25 mouse cellular contexts compared by ENCODE assay signal in the genomic region with DNA sequence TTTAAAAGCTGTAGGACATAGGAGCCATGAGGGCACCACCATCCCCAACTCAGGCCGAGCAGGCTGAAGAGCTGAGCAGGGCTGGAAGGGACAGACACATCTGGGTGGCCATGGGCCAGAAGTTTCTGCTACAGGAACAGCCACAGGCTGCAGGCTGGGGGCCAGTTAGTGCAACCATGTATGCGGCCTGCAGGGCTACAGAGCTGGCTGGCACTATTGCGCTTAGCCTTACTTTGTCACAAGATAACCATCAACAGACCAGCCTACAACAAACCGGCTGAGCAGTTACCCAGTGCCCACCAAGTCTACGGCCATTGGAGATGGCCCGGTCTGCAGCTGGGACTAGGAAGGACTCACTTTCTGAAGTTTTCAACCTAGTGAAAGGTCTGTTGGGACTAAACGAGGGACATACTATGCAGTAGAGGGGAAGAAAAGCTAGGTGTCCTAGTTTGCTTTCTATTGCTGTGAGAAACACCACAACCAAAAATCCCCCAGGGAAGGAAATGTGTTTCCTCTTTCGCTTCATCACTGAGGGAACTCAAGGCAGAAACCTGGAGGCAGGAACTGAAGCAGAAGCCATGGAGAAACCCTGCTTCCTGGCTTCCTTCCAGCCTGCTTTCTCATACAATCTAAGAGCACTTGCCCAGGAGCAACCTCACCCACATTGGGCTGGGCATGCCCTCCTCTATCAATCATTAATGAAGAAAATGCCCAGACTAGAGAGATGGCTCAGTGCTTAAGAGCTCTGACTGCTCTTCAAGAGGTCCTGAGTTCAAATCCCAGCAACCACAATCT. TPM values are rescaled to one million over a fixed set of nuclear protein-coding genes. Genes with fewer than 3 reads are reported as not detected.
A peak's percentile ranks its signal among the peaks of the same experiment; 100 is the strongest.
DNase-seq lines count a peak whose midpoint lies in the region; ATAC-seq and TF ChIP-seq lines count a peak whose summit lies in the region.
"Had no signal": no experiment of that assay in that cellular context is flagged by ENCODE, and none has a peak within 500 bp of the region (broad histone marks: within the 10 kb centered on the region; RNA-seq: fewer than 3 reads in every experiment).

No protein-coding gene starts in this region.

- no peaks in the 10 kb centered on the region for H3K27me3 ChIP-seq in kidney, postnatal 0 days (ENCODE audit: insufficient read depth, low read length)
- no peaks in the 10 kb centered on the region for H3K27me3 ChIP-seq in kidney, embryonic 15.5 days
- H3K27me3 ChIP-seq in forebrain, embryonic 12.5 days: no peaks in the 10 kb centered on the region
- H3K27me3 ChIP-seq: limb, embryonic 15.5 days; midbrain, embryonic 15.5 days; neural tube, embryonic 13.5 days had no signal

- H3K4me3 ChIP-seq in kidney, postnatal 0 days (replicated peaks; ENCODE audit: low read depth, low read length): no peak overlapping the region
- H3K4me3 ChIP-seq in kidney, embryonic 15.5 days (replicated peaks): no peak overlapping the region
- H3K4me3 ChIP-seq in forebrain, embryonic 12.5 days (replicated peaks): no peak overlapping the region
- H3K4me3 ChIP-seq: embryonic facial prominence, embryonic 10.5 days; hindbrain, embryonic 10.5 days; left cerebral cortex, adult 2 months; limb, embryonic 15.5 days; midbrain, embryonic 15.5 days; myocyte; neural tube, embryonic 13.5 days had no signal

- H3K4me2 ChIP-seq in kidney, postnatal 0 days (ENCODE audit: low read length): no peak overlapping the region
- H3K4me2 ChIP-seq in kidney, embryonic 15.5 days: no peak overlapping the region
- no peak overlapping the region for H3K4me2 ChIP-seq in forebrain, embryonic 12.5 days
- H3K4me2 ChIP-seq: heart, embryonic 11.5 days; limb, embryonic 15.5 days; midbrain, embryonic 15.5 days; neural tube, embryonic 13.5 days had no signal

- no peak for DNase-seq in kidney, postnatal 0 days (ENCODE audit: low spot score)
- DNase-seq in A20 (ENCODE audit: low read depth, low spot score) (peak; percentile 29), NIH3T3 (ENCODE audit: low read depth) (peak; percentile 39)
- DNase-seq in layer of hippocampus, adult 9-10 months (ENCODE audit: low spot score): no peak
- DNase-seq: adrenal gland, postnatal 25 days; cerebellum, adult 9-11 months; kidney, postnatal 4 days; left cerebral cortex, postnatal 4 days; thymus, postnatal 14 days had no signal

- no peak for TF ChIP-seq CTCF in kidney, postnatal 0 days (IDR thresholded peaks at IDR 0.05; ENCODE audit: low read depth)

- H3K9me3 ChIP-seq in kidney, postnatal 0 days (replicated peaks; ENCODE audit: low read length): no peaks in the 10 kb centered on the region
- H3K9me3 ChIP-seq in kidney, embryonic 15.5 days (replicated peaks): no peaks in the 10 kb centered on the region
- H3K9me3 ChIP-seq in forebrain, embryonic 12.5 days: no peaks in the 10 kb centered on the region
- H3K9me3 ChIP-seq: embryonic facial prominence, embryonic 10.5 days; hindbrain, embryonic 10.5 days; limb, embryonic 15.5 days; midbrain, embryonic 15.5 days; neural tube, embryonic 13.5 days had no signal

- no peaks in the 10 kb centered on the region for H3K4me1 ChIP-seq in kidney, postnatal 0 days (replicated peaks; ENCODE audit: insufficient read depth, low read length)
- H3K4me1 ChIP-seq in kidney, embryonic 15.5 days: peaks cover 5% of the 10 kb centered on the region; the same call in 1 of the 2 replicates
- no peaks in the 10 kb centered on the region for H3K4me1 ChIP-seq in forebrain, embryonic 12.5 days
- H3K4me1 ChIP-seq: embryonic facial prominence, embryonic 10.5 days; hindbrain, embryonic 10.5 days; limb, embryonic 15.5 days; midbrain, embryonic 15.5 days; neural tube, embryonic 13.5 days had no signal

- WGBS in kidney, postnatal 0 days: 72% methylated on average over 8 of the region's 8 CpGs
- 76% methylated on average over 8 of the region's 8 CpGs for WGBS in kidney, embryonic 15.5 days
- 84% methylated on average over 8 of the region's 8 CpGs for WGBS in forebrain, embryonic 12.5 days

- peak overlapping the region; percentile 19; the same call in 1 of the 2 replicates for H3K27ac ChIP-seq in kidney, postnatal 0 days
- no peak overlapping the region for H3K27ac ChIP-seq in kidney, embryonic 15.5 days
- no peak overlapping the region for H3K27ac ChIP-seq in forebrain, embryonic 12.5 days
- H3K27ac ChIP-seq: embryonic facial prominence, embryonic 10.5 days; hindbrain, embryonic 10.5 days; left cerebral cortex, adult 2 months; limb, embryonic 15.5 days; midbrain, embryonic 15.5 days; neural tube, embryonic 13.5 days had no signal

- H3K9ac ChIP-seq in kidney, postnatal 0 days (ENCODE audit: low read depth, low read length): no peak overlapping the region
- no peak overlapping the region for H3K9ac ChIP-seq in kidney, embryonic 15.5 days
- H3K9ac ChIP-seq in forebrain, embryonic 12.5 days: no peak overlapping the region
- H3K9ac ChIP-seq: limb, embryonic 15.5 days; midbrain, embryonic 15.5 days; neural tube, embryonic 13.5 days had no signal

- H3K36me3 ChIP-seq in kidney, postnatal 0 days (ENCODE audit: insufficient read depth, low read length): 0 out of 2 replicates have a peak, but pooled peaks cover 8% of the 10 kb centered on the region
- H3K36me3 ChIP-seq in kidney, embryonic 15.5 days: peaks cover 21% of the 10 kb centered on the region
- peaks cover 22% of the 10 kb centered on the region for H3K36me3 ChIP-seq in forebrain, embryonic 12.5 days (replicated peaks)

- ATAC-seq in kidney, postnatal 0 days (replicated peaks; ENCODE audit: low FRiP score, low read depth): no peak
- no peak for ATAC-seq in kidney, embryonic 15.5 days (replicated peaks; ENCODE audit: low FRiP score)
- ATAC-seq in megakaryocyte progenitor cell, adult 5-6 weeks (replicated peaks; ENCODE audit: poor library complexity): peak; percentile 70
- no peak for ATAC-seq in forebrain, embryonic 12.5 days (ENCODE audit: low FRiP score)
- ATAC-seq: hindbrain, embryonic 16.5 days; intestine, postnatal 0 days; midbrain, embryonic 15.5 days had no signal

RNA-seq across cellular contexts. Expression of gene Clic3, which starts 5.6 kb away (rescaled TPM):
- 7.7 and 10.3 TPM in 2 replicates for polyA plus RNA-seq in kidney, postnatal 0 days (2015; fragmentation: Nextera tagmentation; extraction: Ambion mirVana)
- 3.6 and 3.9 TPM in 2 replicates for polyA plus RNA-seq in kidney, embryonic 15.5 days (2015; fragmentation: Nextera tagmentation; extraction: Ambion mirVana)
- not detected in 2 replicates for total RNA-seq in megakaryocyte progenitor cell, adult 5-6 weeks (2015)
- total RNA-seq in megakaryocyte progenitor cell, adult 5-6 weeks (2017): 0.27 TPM in 1 of 2 replicates, not detected in the other
- polyA plus RNA-seq in forebrain, embryonic 12.5 days (2016; fragmentation: Nextera tagmentation; extraction: Ambion mirVana): 1.1 and 2.0 TPM in 2 replicates
- total RNA-seq: adrenal gland, postnatal 25 days; left cerebral cortex, adult 2 months had no signal

RNA-seq across cellular contexts. Expression of gene Paxx, which starts 9.8 kb away (rescaled TPM):
- 42.0 and 45.0 TPM in 2 replicates for polyA plus RNA-seq in kidney, postnatal 0 days (2015; fragmentation: Nextera tagmentation; extraction: Ambion mirVana)
- 30.4 and 31.8 TPM in 2 replicates for polyA plus RNA-seq in kidney, embryonic 15.5 days (2015; fragmentation: Nextera tagmentation; extraction: Ambion mirVana)
- total RNA-seq in megakaryocyte progenitor cell, adult 5-6 weeks (2015): 32.8 and 40.9 TPM in 2 replicates
- total RNA-seq in megakaryocyte progenitor cell, adult 5-6 weeks (2017): 15.3 and 21.3 TPM in 2 replicates
- 34.5 and 39.1 TPM in 2 replicates for polyA plus RNA-seq in forebrain, embryonic 12.5 days (2016; fragmentation: Nextera tagmentation; extraction: Ambion mirVana)

RNA-seq across cellular contexts. Expression of gene Ptgds, which starts 18.8 kb away (rescaled TPM):
- polyA plus RNA-seq in kidney, postnatal 0 days (2015; fragmentation: Nextera tagmentation; extraction: Ambion mirVana): 11.5 and 13.1 TPM in 2 replicates
- polyA plus RNA-seq in kidney, embryonic 15.5 days (2015; fragmentation: Nextera tagmentation; extraction: Ambion mirVana): 1.6 and 2.2 TPM in 2 replicates
- total RNA-seq in megakaryocyte progenitor cell, adult 5-6 weeks (2015): 0.42 TPM in 1 of 2 replicates, not detected in the other
- total RNA-seq in megakaryocyte progenitor cell, adult 5-6 weeks (2017): not detected in 2 replicates
- polyA plus RNA-seq in forebrain, embryonic 12.5 days (2016; fragmentation: Nextera tagmentation; extraction: Ambion mirVana): 0.69 and 1.3 TPM in 2 replicates
- total RNA-seq: gastrocnemius, adult 18-20 months had no signal
- polyA plus RNA-seq: embryonic facial prominence, embryonic 10.5 days had no signal

RNA-seq across cellular contexts. Expression of gene Abca2, which starts 22.5 kb away (rescaled TPM):
- polyA plus RNA-seq in kidney, postnatal 0 days (2015; fragmentation: Nextera tagmentation; extraction: Ambion mirVana): 9.7 and 9.8 TPM in 2 replicates
- polyA plus RNA-seq in kidney, embryonic 15.5 days (2015; fragmentation: Nextera tagmentation; extraction: Ambion mirVana): 11.0 and 11.1 TPM in 2 replicates
- 66.7 and 70.5 TPM in 2 replicates for total RNA-seq in megakaryocyte progenitor cell, adult 5-6 weeks (2015)
- 26.9 and 29.5 TPM in 2 replicates for total RNA-seq in megakaryocyte progenitor cell, adult 5-6 weeks (2017)
- 10.9 and 12.5 TPM in 2 replicates for polyA plus RNA-seq in forebrain, embryonic 12.5 days (2016; fragmentation: Nextera tagmentation; extraction: Ambion mirVana)

RNA-seq across cellular contexts. Expression of gene Fut7, which starts 28.0 kb away (rescaled TPM):
- polyA plus RNA-seq in kidney, postnatal 0 days (2015; fragmentation: Nextera tagmentation; extraction: Ambion mirVana): 0.06 TPM in 1 of 2 replicates, not detected in the other
- polyA plus RNA-seq in kidney, embryonic 15.5 days (2015; fragmentation: Nextera tagmentation; extraction: Ambion mirVana): 0.08 and 0.18 TPM in 2 replicates
- 11.1 and 12.5 TPM in 2 replicates for total RNA-seq in megakaryocyte progenitor cell, adult 5-6 weeks (2015)
- 21.4 and 24.2 TPM in 2 replicates for total RNA-seq in megakaryocyte progenitor cell, adult 5-6 weeks (2017)
- 0.14 TPM in 1 of 2 replicates, not detected in the other for polyA plus RNA-seq in forebrain, embryonic 12.5 days (2016; fragmentation: Nextera tagmentation; extraction: Ambion mirVana)
- total RNA-seq: adrenal gland, postnatal 25 days; gastrocnemius, adult 18-20 months had no signal
- polyA plus RNA-seq: embryonic facial prominence, embryonic 10.5 days; forebrain, embryonic 11.5 days; heart, embryonic 11.5 days; heart, postnatal 0 days; hindbrain, embryonic 10.5 days had no signal

Comparison
In these comparisons a context has a peak if more than half of its experiments do, and no peak if none do; other contexts are left out.
1. DNase-seq: peak in A20 (single experiment) and NIH3T3 (single experiment); none in kidney, postnatal 0 days (single experiment) and layer of hippocampus, adult 9-10 months (single experiment).